Mouse (Mus musculus) intestine, embryonic 14.5 days (tissue): ENCODE data around the gene Trap1a. TPM values are rescaled to one million over a fixed set of nuclear protein-coding genes. Genes with fewer than 3 reads are reported as not detected.
"Not testable (repeated sequence)": the region's sequence is repeated elsewhere in the genome, so short reads cannot be mapped to it uniquely, and the experiment has no call there.

Experiments
- ATAC-seq: fragments of 200-750 bp; cut with Nextera tagmentation; replicated peaks from 2 replicates; pipeline ENCODE4 v1.8.0; 2017; ENCODE audit warnings: low read depth, moderate number of reproducible peaks, moderate TSS enrichment, moderate library complexity; ENCODE audit not compliant: low FRiP score, low TSS enrichment
- DNase-seq: peaks from one replicate; pipeline ENCODE4 v3.0.0-alpha.2; 2018; ENCODE audit warnings: low spot score
- H3K27ac ChIP-seq: fragments of 300-500 bp; sonication (generic); 2 replicates; pipeline ENCODE4 v1.5.1; 2014; ENCODE audit warnings: low read depth, mild to moderate bottlenecking, control low read depth
- H3K27me3 ChIP-seq: fragments of 300-500 bp; sonication (generic); replicated peaks from 2 replicates; pipeline ENCODE4 v1.6.1; 2014; ENCODE audit warnings: low read length, control low read depth; ENCODE audit not compliant: control insufficient read depth, insufficient read depth
- H3K36me3 ChIP-seq: fragments of 300-500 bp; sonication (generic); 2 replicates; pipeline ENCODE4 v1.6.1; 2014; ENCODE audit warnings: low read length, control low read depth; ENCODE audit not compliant: control insufficient read depth, insufficient read depth
- H3K4me1 ChIP-seq: fragments of 300-500 bp; sonication (generic); replicated peaks from 2 replicates; pipeline ENCODE4 v1.6.1; 2014; ENCODE audit warnings: low read length, control low read depth, mixed read lengths; ENCODE audit not compliant: control insufficient read depth, insufficient read depth
- H3K4me2 ChIP-seq: fragments of 300-500 bp; sonication (generic); 2 replicates; pipeline ENCODE4 v1.6.1; 2014; ENCODE audit warnings: low read length
- H3K4me3 ChIP-seq: fragments of 300-500 bp; sonication (generic); 2 replicates; pipeline ENCODE4 v1.5.1; 2014; ENCODE audit warnings: low read depth, low read length, control low read depth, mixed read lengths
- H3K9ac ChIP-seq: fragments of 300-500 bp; sonication (generic); 2 replicates; pipeline ENCODE4 v1.6.1; 2014; ENCODE audit warnings: mild to moderate bottlenecking, low read length
- H3K9me3 ChIP-seq: fragments of 300-500 bp; sonication (generic); 2 replicates; pipeline ENCODE4 v1.6.1; 2016; ENCODE audit warnings: low read length, control low read depth; ENCODE audit not compliant: control insufficient read depth
- WGBS: fragments of 180-500 bp; shearing (Covaris S2); extraction: QIAGEN DNeasy Blood & Tissue Kit; methylation state at CpG from one replicate; pipeline ENCODE4 v1.1.7; 2014; 5-methylcytosine and 5-hydroxymethylcytosine counted together
- polyA plus RNA-seq: library from polyadenylated mRNA; unstranded; fragments of >200 nt; fragmentation: Nextera tagmentation; extraction: Ambion mirVana; gene quantifications from 2 replicates; pipeline ENCODE4 v1.2.1, GENCODE M21; 2014

Trap1a gene
- not detected in 2 replicates for polyA plus RNA-seq

DNA sequence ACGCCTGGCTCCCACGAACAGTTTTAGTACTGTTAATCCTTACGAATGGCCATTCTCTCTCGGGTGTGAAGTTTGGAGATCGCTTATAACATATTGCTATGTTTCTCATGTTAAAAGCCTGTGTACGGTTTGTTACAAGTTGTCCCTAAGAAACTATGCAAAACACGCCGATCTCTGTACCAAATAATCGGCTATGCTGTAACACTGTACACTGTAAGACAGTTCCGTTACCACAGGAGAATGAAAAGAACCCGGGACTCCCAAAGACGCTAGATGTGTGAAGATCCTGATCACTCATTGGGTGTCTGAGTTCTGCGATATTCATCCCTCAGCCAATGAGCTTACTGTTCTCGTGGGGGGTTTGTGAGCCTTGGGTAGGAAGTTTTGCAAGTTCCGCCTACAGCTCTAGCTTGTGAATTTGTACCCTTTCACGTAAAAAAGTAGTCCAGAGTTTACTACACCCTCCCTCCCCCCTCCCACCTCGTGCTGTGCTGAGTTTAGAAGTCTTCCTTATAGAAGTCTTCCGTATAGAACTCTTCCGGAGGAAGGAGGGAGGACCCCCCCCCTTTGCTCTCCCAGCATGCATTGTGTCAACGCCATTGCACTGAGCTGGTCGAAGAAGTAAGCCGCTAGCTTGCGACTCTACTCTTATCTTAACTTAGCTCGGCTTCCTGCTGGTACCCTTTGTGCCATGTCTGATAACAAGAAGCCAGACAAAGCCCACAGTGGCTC lies at the start of gene Trap1a:
TSS of gene Trap1a (plus strand) at position 421 of the 732 bp plus-strand sequence.
- Histone ChIP-seq H3K9me3 (no peaks in the 10 kb centered on the region), H3K9ac (no peak within 1 kb of the TSS), H3K4me3 (no peak within 1 kb of the TSS), H3K4me2 (no peak within 1 kb of the TSS), H3K36me3 (no peaks in the 10 kb centered on the region), H3K27ac (no peak within 1 kb of the TSS), H3K4me1 (no peaks in the 10 kb centered on the region), H3K27me3 (no peaks in the 10 kb centered on the region)
- DNase-seq (no peak), ATAC-seq (no peak)
- WGBS = 88% methylated on average over 24 of the region's 24 CpGs

DNA sequence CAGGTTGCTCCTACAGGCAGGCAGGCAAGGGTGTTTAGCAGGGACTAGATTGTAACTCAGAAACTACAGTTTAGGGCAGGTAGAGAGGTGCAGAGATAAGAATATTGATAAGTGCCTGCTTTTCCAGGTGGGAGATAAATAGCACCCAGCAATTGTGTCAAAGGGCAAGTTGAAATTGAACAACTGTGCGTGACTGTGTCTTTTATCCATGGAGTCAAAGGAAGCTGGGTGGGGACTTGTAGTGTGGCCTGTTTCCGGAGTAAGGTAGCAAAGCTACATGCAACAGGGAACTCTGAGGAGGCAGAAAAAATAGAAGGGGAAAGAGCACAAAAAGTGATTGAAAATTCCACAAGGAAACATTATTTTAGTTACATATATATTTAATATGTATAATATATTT lies 40.4 kb upstream of the Trap1a start:
- Histone ChIP-seq H3K27ac (no peak overlapping the region), H3K4me1 (no peaks in the 10 kb centered on the region), H3K36me3 (no peaks in the 10 kb centered on the region), H3K9me3 (no peaks in the 10 kb centered on the region), H3K4me3 (no peak overlapping the region), H3K27me3 (no peaks in the 10 kb centered on the region), H3K9ac (no peak overlapping the region), H3K4me2 (no peak overlapping the region)
- 63% methylated on average over 2 of the region's 2 CpGs for WGBS
- DNase-seq (no peak), ATAC-seq (no peak)

- WGBS = 67% methylated on average over 1 of the region's 1 CpGs
- no peak overlapping the region for H3K4me3 ChIP-seq
- H3K36me3 ChIP-seq = no peaks in the 10 kb centered on the region
- no peaks in the 10 kb centered on the region for H3K9me3 ChIP-seq
- H3K27me3 ChIP-seq = no peaks in the 10 kb centered on the region
- H3K9ac ChIP-seq = no peak overlapping the region
- H3K4me1 ChIP-seq = no peaks in the 10 kb centered on the region
- H3K4me2 ChIP-seq = no peak overlapping the region
- no peak overlapping the region for H3K27ac ChIP-seq
- ATAC-seq = no peak
- no peak for DNase-seq
These were observed 38.2 kb upstream of the Trap1a start for GRCm38 (mm10) chrX:139295325-139295724.

DNA sequence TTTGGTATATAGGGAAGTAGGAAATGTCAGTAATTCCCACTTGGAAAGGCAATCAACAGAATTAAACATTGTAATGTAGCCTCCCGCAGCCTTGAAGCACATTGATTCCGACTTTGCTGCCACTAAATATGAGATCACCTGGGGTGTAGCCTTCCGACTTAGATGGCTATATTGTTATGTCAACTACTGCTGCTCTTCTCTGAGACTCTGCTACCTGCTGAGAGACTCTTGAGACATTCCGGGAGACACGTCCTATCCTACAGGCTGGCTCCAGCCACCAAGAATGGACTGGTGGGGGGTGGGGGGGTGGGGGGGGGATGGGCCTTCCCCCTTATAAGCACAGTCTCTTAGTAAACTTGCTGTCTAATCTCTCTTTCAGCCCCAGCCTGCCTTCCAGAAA lies 16.1 kb upstream of the Trap1a start:
- H3K4me1 ChIP-seq, H3K27me3 ChIP-seq, H3K36me3 ChIP-seq, H3K4me2 ChIP-seq, H3K9me3 ChIP-seq, ATAC-seq, H3K9ac ChIP-seq, DNase-seq, H3K27ac ChIP-seq, H3K4me3 ChIP-seq: not testable (repeated sequence)
- 80% methylated on average over 5 of the region's 5 CpGs for WGBS

DNA sequence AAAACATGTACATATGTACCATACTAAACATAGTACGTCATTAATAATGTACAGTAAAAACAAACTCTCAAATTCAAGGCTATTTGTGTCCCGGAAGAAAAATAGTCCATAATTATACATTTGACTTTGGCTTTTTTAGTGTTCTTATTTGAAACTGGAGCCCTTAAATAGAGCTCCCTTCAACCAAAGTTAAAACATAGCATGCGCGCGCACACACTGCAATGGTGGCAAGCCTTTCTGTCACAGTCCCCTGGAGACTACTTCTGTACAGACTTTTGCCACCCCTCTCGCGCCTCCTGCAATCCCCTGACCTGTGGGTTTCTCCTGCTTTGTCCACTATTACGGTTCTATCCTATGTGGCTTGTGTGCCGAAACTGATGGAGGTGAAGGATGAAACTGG lies 900 bp upstream of the Trap1a start:
- Histone ChIP-seq H3K4me2 (no peak overlapping the region), H3K36me3 (no peaks in the 10 kb centered on the region), H3K27ac (no peak overlapping the region), H3K4me1 (no peaks in the 10 kb centered on the region), H3K4me3 (no peak overlapping the region), H3K9me3 (no peaks in the 10 kb centered on the region), H3K27me3 (no peaks in the 10 kb centered on the region), H3K9ac (no peak overlapping the region)
- 91% methylated on average over 9 of the region's 9 CpGs for WGBS
- DNase-seq (no peak), ATAC-seq (no peak)

- H3K36me3 ChIP-seq = no peaks in the 10 kb centered on the region
- 78% methylated on average over 14 of the region's 14 CpGs for WGBS
- no peaks in the 10 kb centered on the region for H3K4me1 ChIP-seq
- H3K9me3 ChIP-seq = no peaks in the 10 kb centered on the region
- no peak overlapping the region for H3K4me2 ChIP-seq
- no peak overlapping the region for H3K27ac ChIP-seq
- H3K9ac ChIP-seq = no peak overlapping the region
- no peak overlapping the region for H3K4me3 ChIP-seq
- ATAC-seq = no peak
- no peaks in the 10 kb centered on the region for H3K27me3 ChIP-seq
- no peak for DNase-seq
These were observed 1.3 kb downstream of the Trap1a start for GRCm38 (mm10) chrX:139334504-139335418.

DNA sequence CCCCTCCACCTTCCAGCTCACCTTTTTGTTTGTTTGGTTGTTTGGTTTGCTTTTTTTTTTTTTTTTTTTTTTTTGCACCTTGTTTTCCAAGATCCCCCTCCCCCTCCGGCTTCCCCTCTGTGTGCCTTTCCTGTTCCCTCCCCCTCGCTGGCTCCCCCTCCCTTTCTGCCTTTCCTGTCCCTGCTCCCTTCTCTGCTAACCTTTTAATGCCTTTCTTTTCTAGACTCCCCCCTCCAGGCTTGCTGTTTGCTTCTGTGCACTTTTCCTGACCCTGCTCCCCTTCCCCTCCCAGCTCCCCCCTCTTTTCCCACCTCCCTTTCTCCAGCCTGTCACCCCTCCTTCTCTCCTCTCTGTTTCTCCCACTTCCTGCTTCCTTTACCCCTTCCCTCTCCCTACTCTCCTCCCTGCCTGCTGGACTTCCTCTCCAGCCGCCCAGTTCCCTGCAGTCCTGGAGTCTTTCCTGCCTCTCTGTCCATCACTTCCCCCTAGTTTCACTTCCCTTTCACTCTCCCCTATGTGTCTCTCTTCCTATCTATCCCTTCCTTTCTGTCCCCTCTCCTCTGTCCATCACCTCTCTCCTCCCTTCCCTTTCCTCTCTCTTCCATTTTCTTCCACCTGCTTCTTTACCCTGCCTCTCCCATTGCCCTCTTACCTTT lies 2.1 kb downstream of the Trap1a start:
- Histone ChIP-seq H3K9ac (no peak overlapping the region), H3K4me3 (no peak overlapping the region), H3K4me2 (no peak overlapping the region), H3K9me3 (no peaks in the 10 kb centered on the region), H3K27me3 (no peaks in the 10 kb centered on the region), H3K36me3 (no peaks in the 10 kb centered on the region), H3K4me1 (no peaks in the 10 kb centered on the region), H3K27ac (no peak overlapping the region)
- ATAC-seq (no peak), DNase-seq (no peak)
- WGBS = 46% methylated on average over 3 of the region's 3 CpGs

DNA sequence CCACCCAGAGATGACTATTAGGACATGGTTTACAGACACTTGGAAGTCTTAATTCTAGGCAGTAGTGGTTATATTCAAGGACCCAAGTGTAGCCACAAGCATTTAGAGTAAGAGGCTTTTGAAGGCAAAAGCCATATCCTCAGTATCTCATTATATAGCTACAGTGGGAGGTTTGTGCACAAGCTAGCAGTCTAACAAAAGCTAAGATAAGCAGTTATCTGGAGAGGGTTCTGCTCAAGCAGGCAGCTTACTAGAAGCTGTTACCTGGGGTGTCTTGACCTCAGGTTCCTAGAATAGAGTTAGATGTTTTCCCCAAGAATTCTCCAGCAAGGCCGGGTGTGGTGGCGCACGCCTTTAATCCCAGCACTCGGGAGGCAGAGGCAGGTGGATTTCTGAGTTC lies 6.1 kb downstream of the Trap1a start:
- no peak overlapping the region for H3K4me3 ChIP-seq
- no peak overlapping the region for H3K4me2 ChIP-seq
- no peak overlapping the region for H3K9ac ChIP-seq
- H3K9me3 ChIP-seq = no peaks in the 10 kb centered on the region
- no peak overlapping the region for H3K27ac ChIP-seq
- no peaks in the 10 kb centered on the region for H3K36me3 ChIP-seq
- no peaks in the 10 kb centered on the region for H3K4me1 ChIP-seq
- DNase-seq (no peak), ATAC-seq (no peak)
- H3K27me3 ChIP-seq = 0 out of 2 replicates have a peak, but pooled peaks cover 4% of the 10 kb centered on the region
- 92% methylated on average over 4 of the region's 4 CpGs for WGBS
